Mouse (Mus musculus): ENCODE measurements at regions not wholly inside any gene's neighbourhood (a gene's known extent, or its start where the extent isn't known, plus 50 kb on each side); places are given as distances from the start of the nearest gene placed in this dataset.

DNA sequence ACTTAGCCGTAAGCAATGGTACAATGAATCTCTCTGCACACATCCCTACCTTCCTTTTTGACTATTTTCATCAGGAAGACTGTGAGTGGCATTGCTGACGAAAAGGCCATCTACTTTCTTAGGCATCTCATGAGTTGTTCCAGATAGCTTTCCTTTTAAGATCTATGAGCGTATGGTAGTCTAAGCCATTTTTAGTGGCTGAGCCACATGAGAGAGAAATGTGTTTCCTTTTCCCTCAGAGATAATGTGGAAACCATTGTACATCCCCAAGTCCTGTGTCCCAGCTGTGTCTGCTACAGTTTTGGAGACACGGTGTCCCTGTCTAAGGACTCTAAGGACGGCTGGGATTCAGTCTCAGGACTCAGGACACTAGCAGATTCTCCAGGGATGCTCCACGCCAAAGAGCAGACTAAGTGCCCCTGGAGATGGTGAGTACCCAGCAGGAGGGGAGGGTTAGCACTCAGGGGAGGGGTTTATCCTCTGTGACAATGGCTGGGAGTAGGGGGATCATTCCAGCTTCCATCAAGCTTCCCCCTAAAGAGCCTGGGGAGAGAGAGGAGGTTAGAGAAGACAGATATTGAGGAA is 199.0 kb downstream of the Cdca7 start:
- 87% methylated on average over 6 of the region's 6 CpGs for WGBS
- no peak overlapping the region for H3K27ac ChIP-seq (ENCODE audit: insufficient read depth, low read depth, low read length)

DNA sequence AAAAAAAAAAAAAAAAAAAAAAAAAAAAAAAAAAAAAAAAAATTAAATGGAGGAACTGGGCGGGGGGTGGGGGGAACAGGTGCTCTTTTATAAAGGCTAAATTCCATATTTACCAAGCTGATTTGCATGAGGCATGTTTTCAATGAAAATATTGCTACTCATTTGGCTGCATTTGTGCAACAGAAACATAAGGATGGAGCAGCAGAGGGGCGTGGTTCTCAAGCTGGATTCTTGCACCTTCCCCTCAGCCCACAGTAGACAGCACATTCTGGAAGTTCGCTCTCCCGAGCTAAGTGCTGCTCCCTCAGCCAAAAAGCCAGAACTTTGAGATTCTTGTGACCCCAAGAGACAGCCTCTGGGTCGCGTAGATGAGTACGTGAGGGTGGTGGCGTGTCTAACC is 201.8 kb downstream of the Cdca7 start:
- H3K27ac ChIP-seq (ENCODE audit: insufficient read depth, low read depth, low read length), result no peak overlapping the region
- no peaks in the 10 kb centered on the region for H3K4me1 ChIP-seq (ENCODE audit: control insufficient read depth, insufficient read depth, insufficient read length, low read length)
- H3K36me3 ChIP-seq (ENCODE audit: control insufficient read depth, insufficient read depth, low read length), result no peaks in the 10 kb centered on the region
- 75% methylated on average over 8 of the region's 8 CpGs for WGBS
- H3K27me3 ChIP-seq (ENCODE audit: control insufficient read depth, insufficient read depth, low read length), result no peaks in the 10 kb centered on the region
- no peak overlapping the region for H3K4me3 ChIP-seq (ENCODE audit: low read depth, low read length)
- TF ChIP-seq CTCF (IDR thresholded peaks at IDR 0.05; ENCODE audit: extremely low read depth, insufficient read length, insufficient replicate concordance, low read depth, low read length) (no peak), POLR2A (IDR thresholded peaks at IDR 0.05; ENCODE audit: low read depth, low read length) (no peak)

More for the DNA sequence above, 199.0 kb downstream of the Cdca7 start:
- Histone ChIP-seq H3K27me3 (ENCODE audit: control insufficient read depth, insufficient read depth, low read length) (no peaks in the 10 kb centered on the region), H3K4me3 (ENCODE audit: low read depth, low read length) (no peak overlapping the region), H3K4me1 (ENCODE audit: control insufficient read depth, insufficient read depth, insufficient read length, low read length) (no peaks in the 10 kb centered on the region), H3K36me3 (ENCODE audit: control insufficient read depth, insufficient read depth, low read length) (no peaks in the 10 kb centered on the region)
- TF ChIP-seq CTCF (IDR thresholded peaks at IDR 0.05; ENCODE audit: extremely low read depth, insufficient read length, insufficient replicate concordance, low read depth, low read length), result no peak
- TF ChIP-seq POLR2A (IDR thresholded peaks at IDR 0.05; ENCODE audit: low read depth, low read length), result no peak

DNA sequence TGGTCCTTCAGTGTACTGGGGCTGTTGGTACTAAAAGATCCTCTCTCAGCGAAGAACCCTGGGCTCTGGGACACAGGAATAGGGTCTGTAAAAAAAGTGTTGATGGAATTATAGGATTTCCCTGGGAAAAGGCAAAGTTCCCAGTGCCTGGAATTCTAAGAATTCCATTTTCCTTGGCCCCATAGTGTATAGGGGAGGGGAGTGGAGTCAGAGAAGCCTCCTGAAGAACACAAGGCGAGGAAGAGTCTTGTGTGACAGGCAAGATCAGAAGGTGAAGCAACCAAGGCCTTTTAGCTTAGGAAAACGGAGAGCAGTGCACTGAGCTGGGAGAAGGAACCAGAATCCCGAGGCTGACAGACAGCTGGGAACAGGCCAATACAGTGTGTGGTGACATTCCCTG is 212.1 kb downstream of the Cdca7 start:
- Histone ChIP-seq H3K27ac (ENCODE audit: insufficient read depth, low read depth, low read length) (no peak overlapping the region), H3K4me3 (ENCODE audit: low read depth, low read length) (no peak overlapping the region), H3K27me3 (ENCODE audit: control insufficient read depth, insufficient read depth, low read length) (no peaks in the 10 kb centered on the region), H3K4me1 (ENCODE audit: control insufficient read depth, insufficient read depth, insufficient read length, low read length) (no peaks in the 10 kb centered on the region), H3K36me3 (ENCODE audit: control insufficient read depth, insufficient read depth, low read length) (no peaks in the 10 kb centered on the region)
- TF ChIP-seq CTCF (IDR thresholded peaks at IDR 0.05; ENCODE audit: extremely low read depth, insufficient read length, insufficient replicate concordance, low read depth, low read length) (no peak), POLR2A (IDR thresholded peaks at IDR 0.05; ENCODE audit: low read depth, low read length) (no peak)
- 77% methylated on average over 4 of the region's 4 CpGs for WGBS

DNA sequence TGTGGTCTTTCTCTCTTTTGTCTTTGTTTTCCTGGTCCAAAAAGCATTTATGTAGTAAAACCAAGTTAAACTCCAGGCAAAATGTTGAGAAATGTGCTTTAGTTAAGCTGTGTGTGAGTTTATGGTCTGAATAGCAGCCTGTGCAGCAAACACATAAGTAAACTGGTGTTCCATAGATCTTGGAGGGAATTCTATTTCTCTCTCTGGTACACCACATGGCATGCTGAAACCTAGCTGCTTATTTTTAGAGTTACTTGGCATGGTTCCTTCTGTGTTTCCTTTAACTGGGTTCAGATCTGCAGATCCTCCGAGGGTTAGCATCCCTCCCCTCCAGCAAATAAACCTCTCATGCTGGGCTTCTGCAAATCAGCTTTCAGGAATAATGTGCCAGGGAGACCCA is 225.1 kb downstream of the Cdca7 start:
- TF ChIP-seq CTCF (IDR thresholded peaks at IDR 0.05; ENCODE audit: extremely low read depth, insufficient read length, insufficient replicate concordance, low read depth, low read length) (no peak), POLR2A (IDR thresholded peaks at IDR 0.05; ENCODE audit: low read depth, low read length) (no peak)
- H3K36me3 ChIP-seq (ENCODE audit: control insufficient read depth, insufficient read depth, low read length), result no peaks in the 10 kb centered on the region
- no peaks in the 10 kb centered on the region for H3K27me3 ChIP-seq (ENCODE audit: control insufficient read depth, insufficient read depth, low read length)
- no peak overlapping the region for H3K4me3 ChIP-seq (ENCODE audit: low read depth, low read length)
- no peaks in the 10 kb centered on the region for H3K4me1 ChIP-seq (ENCODE audit: control insufficient read depth, insufficient read depth, insufficient read length, low read length)
- WGBS, result 62% methylated on average over 1 of the region's 1 CpGs
- no peak overlapping the region for H3K27ac ChIP-seq (ENCODE audit: insufficient read depth, low read depth, low read length)

DNA sequence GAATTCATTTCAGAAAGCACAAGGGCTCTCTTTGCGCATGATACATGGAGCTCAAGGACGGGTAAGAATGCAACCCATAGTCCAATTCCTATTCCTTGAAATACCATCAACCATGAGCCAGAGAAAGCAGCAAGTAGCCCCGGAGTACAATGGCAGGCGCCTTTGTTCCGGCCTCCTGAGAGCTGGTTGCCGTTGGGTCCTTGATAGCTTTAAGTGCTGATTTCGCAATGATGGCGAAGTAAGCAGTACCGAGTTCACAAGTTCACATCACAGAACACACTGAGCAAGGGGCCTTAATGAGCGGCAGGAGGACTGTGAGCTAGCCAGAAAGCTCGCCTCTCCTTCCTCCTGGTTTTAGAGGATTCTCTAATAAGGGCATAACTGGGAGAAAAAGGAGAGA is 227.3 kb downstream of the Cdca7 start:
- no peak overlapping the region for H3K4me3 ChIP-seq (ENCODE audit: low read depth, low read length)
- no peaks in the 10 kb centered on the region for H3K36me3 ChIP-seq (ENCODE audit: control insufficient read depth, insufficient read depth, low read length)
- 55% methylated on average over 11 of the region's 11 CpGs for WGBS
- no peak overlapping the region for H3K27ac ChIP-seq (ENCODE audit: insufficient read depth, low read depth, low read length)
- TF ChIP-seq POLR2A (IDR thresholded peaks at IDR 0.05; ENCODE audit: low read depth, low read length), result no peak
- TF ChIP-seq CTCF (IDR thresholded peaks at IDR 0.05; ENCODE audit: extremely low read depth, insufficient read length, insufficient replicate concordance, low read depth, low read length), result no peak
- no peaks in the 10 kb centered on the region for H3K4me1 ChIP-seq (ENCODE audit: control insufficient read depth, insufficient read depth, insufficient read length, low read length)
- no peaks in the 10 kb centered on the region for H3K27me3 ChIP-seq (ENCODE audit: control insufficient read depth, insufficient read depth, low read length)

DNA sequence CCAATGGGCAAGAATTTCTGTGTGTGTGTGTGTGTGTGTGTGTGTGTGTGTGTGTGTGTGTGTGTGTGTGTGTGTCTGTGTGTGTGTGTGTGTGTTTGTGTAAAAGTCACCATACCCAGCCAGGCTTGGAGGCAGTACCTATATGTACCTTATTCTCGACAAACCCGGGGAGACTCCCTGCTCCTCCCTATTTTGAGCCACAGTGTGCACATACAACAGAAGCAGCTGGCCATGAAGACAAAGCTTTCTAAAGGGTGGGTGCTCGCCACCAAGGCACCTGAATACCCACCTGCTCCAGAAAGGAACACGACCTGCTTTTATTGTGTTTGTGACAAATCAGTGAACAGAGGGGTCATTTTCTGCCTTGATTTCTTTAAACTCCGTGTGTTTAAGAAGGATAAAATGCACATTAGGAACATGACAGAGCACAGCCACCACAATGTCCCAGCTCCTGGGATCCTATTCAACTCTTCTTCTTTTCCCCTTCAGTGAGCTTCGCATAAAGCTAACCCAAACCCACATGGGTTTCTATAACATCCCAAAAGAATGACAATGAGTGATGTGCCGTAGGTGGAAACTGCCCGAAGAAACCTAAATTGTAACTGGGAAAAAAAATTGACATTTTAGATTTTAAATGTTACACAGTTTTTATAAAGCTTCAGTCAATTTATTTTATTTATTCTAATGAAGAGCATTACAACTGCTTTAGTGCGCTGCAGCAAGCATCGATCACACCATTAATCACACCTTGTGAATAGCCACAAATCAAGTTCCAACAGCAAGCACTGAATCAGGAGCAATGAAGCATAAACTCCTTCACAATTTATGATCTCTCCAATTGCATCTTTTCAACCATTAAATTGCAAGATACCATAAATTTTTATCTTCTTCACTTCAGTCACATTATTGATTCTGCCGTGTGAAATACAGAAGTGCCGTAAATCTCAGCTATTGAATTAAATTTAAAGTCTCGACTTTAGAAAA is 232.0 kb downstream of the Cdca7 start:
- Histone ChIP-seq H3K27ac (ENCODE audit: insufficient read depth, low read depth, low read length) (no peak overlapping the region), H3K4me3 (ENCODE audit: low read depth, low read length) (no peak overlapping the region), H3K36me3 (ENCODE audit: control insufficient read depth, insufficient read depth, low read length) (no peaks in the 10 kb centered on the region), H3K27me3 (ENCODE audit: control insufficient read depth, insufficient read depth, low read length) (no peaks in the 10 kb centered on the region), H3K4me1 (ENCODE audit: control insufficient read depth, insufficient read depth, insufficient read length, low read length) (no peaks in the 10 kb centered on the region)
- TF ChIP-seq POLR2A (IDR thresholded peaks at IDR 0.05; ENCODE audit: low read depth, low read length), result no peak
- no peak for TF ChIP-seq CTCF (IDR thresholded peaks at IDR 0.05; ENCODE audit: extremely low read depth, insufficient read length, insufficient replicate concordance, low read depth, low read length)
- 83% methylated on average over 13 of the region's 13 CpGs for WGBS

DNA sequence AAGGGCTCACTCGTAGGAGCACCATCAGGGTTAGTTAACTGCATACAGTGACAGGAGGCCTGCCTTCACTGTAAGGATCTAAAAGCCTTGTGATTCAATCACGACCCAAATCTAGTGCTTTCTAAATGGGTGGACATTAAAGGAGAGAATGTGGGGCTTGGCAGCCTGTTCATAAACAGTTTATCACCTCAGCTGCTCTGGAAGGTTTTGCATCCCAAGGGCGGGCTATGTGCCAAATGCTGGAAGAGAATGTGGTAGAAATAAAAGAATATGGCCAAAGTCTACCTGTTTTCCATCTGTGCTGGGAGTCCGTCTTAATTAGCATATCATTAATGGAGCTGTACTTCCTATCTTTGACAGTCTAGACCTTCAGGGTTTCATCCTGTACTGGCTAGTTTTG is 241.0 kb downstream of the Cdca7 start:
- H3K4me3 ChIP-seq (ENCODE audit: low read depth, low read length), result no peak overlapping the region
- H3K4me1 ChIP-seq (ENCODE audit: control insufficient read depth, insufficient read depth, insufficient read length, low read length), result no peaks in the 10 kb centered on the region
- H3K27me3 ChIP-seq (ENCODE audit: control insufficient read depth, insufficient read depth, low read length), result no peaks in the 10 kb centered on the region
- H3K27ac ChIP-seq (ENCODE audit: insufficient read depth, low read depth, low read length), result no peak overlapping the region
- no peaks in the 10 kb centered on the region for H3K36me3 ChIP-seq (ENCODE audit: control insufficient read depth, insufficient read depth, low read length)
- 49% methylated on average over 4 of the region's 4 CpGs for WGBS
- TF ChIP-seq CTCF (IDR thresholded peaks at IDR 0.05; ENCODE audit: extremely low read depth, insufficient read length, insufficient replicate concordance, low read depth, low read length) (no peak), POLR2A (IDR thresholded peaks at IDR 0.05; ENCODE audit: low read depth, low read length) (no peak)

Data from small intestine, adult 2 months (tissue).